Mouse (Mus musculus) CH12.LX (cell line): ENCODE data around the gene Mcm5. TPM values are rescaled to one million over a fixed set of nuclear protein-coding genes. Genes with fewer than 3 reads are reported as not detected.

ENCODE experiments used
- DNase-seq: peaks from one replicate; pipeline ENCODE4 v3.0.0-alpha.2; 2013; ENCODE audit errors: extremely low read depth
- H3K27ac ChIP-seq: 2 replicates; pipeline ENCODE4 v1.5.1; 2012; ENCODE audit warnings: low read depth, mild to moderate bottlenecking, control low read depth, moderate library complexity; ENCODE audit not compliant: insufficient read depth
- H3K27me3 ChIP-seq: replicated peaks from 2 replicates; pipeline ENCODE3; 2012; ENCODE audit warnings: inconsistent platforms
- H3K36me3 ChIP-seq, 2 experiments: replicated peaks in 1 of 2; 2 replicates each; pipeline versions ENCODE3 to v1.6.1; 2012; ENCODE audit warnings: inconsistent platforms in 1 of 2, low read length in 1 of 2, mild to moderate bottlenecking in 1 of 2, mixed read lengths in 1 of 2, moderate library complexity in 1 of 2; ENCODE audit not compliant: control insufficient read depth in 1 of 2, insufficient read depth in 1 of 2
- H3K4me1 ChIP-seq, 2 experiments: 2 replicates each; pipeline ENCODE4 v1.6.1; 2012; ENCODE audit warnings: inconsistent platforms in 1 of 2, moderate library complexity in 1 of 2; ENCODE audit not compliant: insufficient read depth in 2 of 2, control insufficient read depth in 1 of 2
- H3K4me2 ChIP-seq: 2 replicates; pipeline ENCODE4 v1.6.1; 2012; ENCODE audit warnings: low read depth, mild to moderate bottlenecking, control low read depth; ENCODE audit not compliant: poor library complexity, insufficient read depth, severe bottlenecking
- H3K4me3 ChIP-seq, 3 experiments: fragments of 150-350 bp in 1 of 3; sonication (generic) in 1 of 3; replicated peaks in 1 of 3; 2 replicates each; pipeline versions ENCODE3 to v1.5.1; 2011 to 2012; ENCODE audit warnings: low read depth in 2 of 3, low read length in 2 of 3, mild to moderate bottlenecking in 2 of 3, moderate library complexity in 2 of 3, control low read depth in 1 of 3, improper control_type of control experiment in 1 of 3, inconsistent platforms in 1 of 3, mixed read lengths in 1 of 3; ENCODE audit not compliant: poor library complexity in 1 of 3
- H3K79me2 ChIP-seq: replicated peaks from 2 replicates; pipeline ENCODE4 v1.6.1; 2012; ENCODE audit warnings: mild to moderate bottlenecking, moderate library complexity; ENCODE audit not compliant: control insufficient read depth, poor library complexity, insufficient read depth, severe bottlenecking; ENCODE audit errors: extremely low read depth
- H3K9ac ChIP-seq: 2 replicates; pipeline ENCODE4 v1.6.1; 2012; ENCODE audit warnings: low read depth, mild to moderate bottlenecking, control low read depth, moderate library complexity; ENCODE audit not compliant: insufficient read depth
- H3K9me3 ChIP-seq: replicated peaks from 2 replicates; pipeline ENCODE3; 2012; ENCODE audit warnings: low read length, inconsistent platforms, mixed read lengths
- BHLHE40 ChIP-seq: IDR thresholded peaks from 2 replicates; pipeline ENCODE4 v1.6.1; 2011; ENCODE audit warnings: mild to moderate bottlenecking, low read depth, low read length, improper control_type of control experiment
- CHD1 ChIP-seq: IDR thresholded peaks from 2 replicates; pipeline ENCODE4 v1.6.1; 2012; ENCODE audit warnings: low read depth, low read length, improper control_type of control experiment, inconsistent platforms
- E2F4 ChIP-seq: IDR thresholded peaks from 2 replicates; pipeline ENCODE4 v1.6.1; 2011; ENCODE audit warnings: low read depth, low read length, improper control_type of control experiment; ENCODE audit not compliant: insufficient replicate concordance
- GABPA ChIP-seq: IDR thresholded peaks from 2 replicates; pipeline ENCODE4 v1.6.1; 2012; ENCODE audit warnings: low read depth, low read length, improper control_type of control experiment, inconsistent platforms; ENCODE audit not compliant: insufficient replicate concordance
- IRF4 ChIP-seq: IDR thresholded peaks from 2 replicates; pipeline ENCODE4 v1.6.1; 2014; ENCODE audit warnings: low read depth, mild to moderate bottlenecking, inconsistent platforms, low read length, improper control_type of control experiment
- MAFK ChIP-seq: IDR thresholded peaks from 2 replicates; pipeline ENCODE4 v1.6.1; 2011; ENCODE audit warnings: low read length, improper control_type of control experiment; ENCODE audit not compliant: insufficient replicate concordance
- MAX ChIP-seq: IDR thresholded peaks from 2 replicates; pipeline ENCODE4 v1.6.1; 2011; ENCODE audit warnings: low read length, improper control_type of control experiment
- MAZ ChIP-seq: IDR thresholded peaks from 2 replicates; pipeline ENCODE4 v1.6.1; 2012; ENCODE audit warnings: low read depth, mild to moderate bottlenecking, inconsistent platforms, low read length, improper control_type of control experiment, moderate library complexity
- MEF2A ChIP-seq: IDR thresholded peaks from 2 replicates; pipeline ENCODE4 v1.6.1; 2014; ENCODE audit warnings: low read depth, mild to moderate bottlenecking, inconsistent platforms, low read length, improper control_type of control experiment, borderline replicate concordance
- NRF1 ChIP-seq: IDR thresholded peaks from 2 replicates; pipeline ENCODE4 v1.6.1; 2014; ENCODE audit warnings: low read depth, mild to moderate bottlenecking, inconsistent platforms, low read length, improper control_type of control experiment, moderate library complexity
- POLR2AphosphoS2 ChIP-seq: IDR thresholded peaks from 2 replicates; pipeline ENCODE4 v1.6.1; 2011; ENCODE audit warnings: low read depth, low read length, improper control_type of control experiment
- RAD21 ChIP-seq: IDR thresholded peaks from 2 replicates; pipeline ENCODE4 v1.6.1; 2011; ENCODE audit warnings: low read depth, mild to moderate bottlenecking, low read length, improper control_type of control experiment, moderate library complexity
- RCOR1 ChIP-seq: conservative IDR thresholded peaks from 2 replicates; pipeline ENCODE4 v1.6.1; 2012; ENCODE audit warnings: low read depth, mild to moderate bottlenecking, inconsistent platforms, low read length, improper control_type of control experiment
- SIN3A ChIP-seq: IDR thresholded peaks from 2 replicates; pipeline ENCODE4 v1.6.1; 2012; ENCODE audit warnings: low read length, improper control_type of control experiment, inconsistent platforms
- TBP ChIP-seq: conservative IDR thresholded peaks from 2 replicates; pipeline ENCODE4 v1.6.1; 2011; ENCODE audit warnings: low read depth, low read length, improper control_type of control experiment
- USF1 ChIP-seq: IDR thresholded peaks from 2 replicates; pipeline ENCODE4 v1.6.1; 2014; ENCODE audit warnings: low read depth, mild to moderate bottlenecking, inconsistent platforms, low read length, improper control_type of control experiment
- USF2 ChIP-seq: conservative IDR thresholded peaks from 2 replicates; pipeline ENCODE4 v1.6.1; 2011; ENCODE audit warnings: low read depth, low read length, improper control_type of control experiment
- ZC3H11A ChIP-seq: IDR thresholded peaks from 2 replicates; pipeline ENCODE4 v1.6.1; 2012; ENCODE audit warnings: low read depth, mild to moderate bottlenecking, inconsistent platforms, low read length, improper control_type of control experiment
- ZMIZ1 ChIP-seq: IDR thresholded peaks from 2 replicates; pipeline ENCODE4 v1.6.1; 2012; ENCODE audit warnings: low read depth, mild to moderate bottlenecking, inconsistent platforms, low read length, improper control_type of control experiment
- ZNF384 ChIP-seq: IDR thresholded peaks from 2 replicates; pipeline ENCODE4 v1.6.1; 2012; ENCODE audit warnings: low read depth, low read length, improper control_type of control experiment, inconsistent platforms
- dilution Hi-C: fragments of 300-500 bp; cut with MboI; formaldehyde crosslinking; loops from 2 replicates; pipeline ENCODE4 v1.14.3; 2020; ENCODE audit warnings: low sequenced_read_pairs; ENCODE audit not compliant: extremely low pct_unique_long_range_greater_than_20kb, extremely low pct_ligation_motif_present
- in situ Hi-C: fragments of 300-500 bp; cut with MboI; formaldehyde crosslinking; loops from 3 replicates; pipeline ENCODE4 v1.14.3; 2019; ENCODE audit warnings: low sequenced_read_pairs, low pct_ligation_motif_present, low pct_unique_long_range_greater_than_20kb, mixed read lengths
- polyA plus RNA-seq: library from polyadenylated mRNA; unstranded; fragments of >175 nt; gene quantifications from 2 replicates; pipeline ENCODE4 v1.2.1, GENCODE M21; 2012; ENCODE audit warnings: low read depth; ENCODE audit not compliant: insufficient read length
- total RNA-seq, 2 experiments: library from RNA; depleted of rRNA; stranded (reverse); fragments of 300-350 nt in 1 of 2; fragments of >200 nt in 1 of 2; gene quantifications; 2 replicates each; pipeline ENCODE4 v1.2.3; 2012 to 2014

The Mcm5 gene
- total and polyA plus RNA-seq, 3 experiments, result 259 to 332 (median 282) TPM

DNA sequence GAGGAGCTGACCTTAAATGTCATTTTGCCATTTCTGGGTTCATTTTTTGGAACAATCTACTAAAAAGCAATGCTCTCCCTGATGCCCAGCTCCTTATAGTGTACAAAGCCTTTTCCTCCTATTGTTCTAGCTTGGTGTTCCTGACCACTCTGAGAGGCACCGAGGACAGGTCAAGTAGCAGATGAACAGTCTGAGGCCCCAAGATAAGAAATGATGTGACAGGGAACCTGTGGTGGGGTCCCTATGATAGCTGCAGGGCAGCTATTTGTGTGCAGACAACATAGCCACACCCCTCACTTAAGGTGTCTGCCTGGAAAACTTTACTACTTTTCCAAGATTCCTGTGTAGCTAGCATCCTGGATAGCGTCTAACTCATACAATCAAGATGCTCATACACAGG, 26.9 kb downstream of the Mcm5 start:
- no peaks in the 10 kb centered on the region for H3K79me2 ChIP-seq
- H3K27me3 ChIP-seq, result no peaks in the 10 kb centered on the region
- no peak overlapping the region for H3K9ac ChIP-seq
- H3K4me3 ChIP-seq, result no peak overlapping the region
- no peak overlapping the region for H3K27ac ChIP-seq
- in situ Hi-C loops (loop anchor here (25.0 kb wide), 1 partner anchor 101 kb away; no protein-coding TSS in a partner anchor), dilution Hi-C loops (no loop called here)
- no peak overlapping the region for H3K4me2 ChIP-seq
- no peaks in the 10 kb centered on the region for H3K4me1 ChIP-seq
- no peaks in the 10 kb centered on the region for H3K9me3 ChIP-seq
- no peak for DNase-seq
- peaks cover 5 to 45% of the 10 kb centered on the region in 2 experiments for H3K36me3 ChIP-seq
- TF ChIP-seq MAX (no peak), ZNF384 (no peak), CHD1 (no peak), ZMIZ1 (no peak), POLR2AphosphoS2 (no peak), SIN3A (no peak), ZC3H11A (no peak), USF2 (no peak), MEF2A (no peak), IRF4 (no peak), RCOR1 (no peak), E2F4 (no peak), USF1 (no peak), MAFK (no peak), BHLHE40 (no peak), TBP (no peak)

DNA sequence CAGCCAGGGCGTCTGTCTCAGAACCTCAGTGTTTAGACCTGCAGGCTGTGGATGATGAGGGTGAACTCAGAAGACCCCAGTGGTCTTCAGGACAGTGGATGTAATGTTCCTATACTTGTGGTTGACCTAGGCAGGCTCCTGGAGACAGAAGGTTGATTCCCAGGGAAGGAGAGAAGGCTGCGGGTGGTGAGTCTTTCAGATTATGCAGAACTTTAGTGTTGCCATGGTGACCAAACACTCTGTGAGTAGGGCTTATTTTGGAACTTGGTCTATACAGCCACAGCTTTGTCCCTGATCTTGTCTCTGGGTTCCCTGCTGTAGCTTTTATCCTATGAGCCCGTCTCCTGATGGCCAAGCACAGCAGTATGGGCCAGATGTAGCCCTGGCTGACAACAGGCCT, 28.2 kb downstream of the Mcm5 start:
- H3K79me2 ChIP-seq, result no peaks in the 10 kb centered on the region
- DNase-seq, result no peak
- dilution Hi-C loops, result no loop called here
- no peak overlapping the region for H3K4me2 ChIP-seq
- TF ChIP-seq RAD21, result no peak
- TF ChIP-seq ZNF384, result no peak
- no peak for TF ChIP-seq NRF1
- no peak for TF ChIP-seq MAZ
- TF ChIP-seq GABPA, result no peak
- TF ChIP-seq MEF2A, result no peak
- TF ChIP-seq, all 38 proteins: peak for 0
- in situ Hi-C loops, result loop anchor here (25.0 kb wide), 1 partner anchor 100 kb away; no protein-coding TSS in a partner anchor
- Histone ChIP-seq H3K36me3 (peaks cover 2 to 33% of the 10 kb centered on the region in 2 experiments), H3K9ac (no peak overlapping the region), H3K27me3 (no peaks in the 10 kb centered on the region), H3K4me1 (no peaks in the 10 kb centered on the region), H3K27ac (no peak overlapping the region), H3K4me3 (no peak overlapping the region), H3K9me3 (no peaks in the 10 kb centered on the region)
